Mouse (Mus musculus) cerebellum, adult 2 months (tissue): Measurements from ENCODE around the gene Fbxl13.

Source experiments
- CTCF ChIP-seq: fragments of 200-500 bp; IDR thresholded peaks from 2 replicates; pipeline ENCODE4 v1.5.1; 2011; ENCODE audit warnings: low read depth, mild to moderate bottlenecking, control low read depth, low read length, moderate library complexity, borderline replicate concordance; ENCODE audit not compliant: insufficient read depth
- POLR2A ChIP-seq: fragments of 200-500 bp; IDR thresholded peaks from 2 replicates; pipeline ENCODE4 v1.6.1; 2011; ENCODE audit warnings: low read length, control low read depth, borderline replicate concordance; ENCODE audit not compliant: insufficient read depth

- TF ChIP-seq CTCF (no peak), POLR2A (no peak)
Observed at GRCm38 (mm10) chr5:21528068-21528842, 117.2 kb downstream of the Fbxl13 start.
